Mouse (Mus musculus) embryonic facial prominence, embryonic 13.5 days (tissue): ENCODE results near the gene Pcp4. TPM values are rescaled to one million over a fixed set of nuclear protein-coding genes. Genes with fewer than 3 reads are reported as not detected.
A peak's percentile ranks its signal among the peaks of the same experiment; 100 is the strongest.

Source experiments
- ATAC-seq: fragments of 200-750 bp; cut with Nextera tagmentation; 2 replicates; pipeline ENCODE4 v1.8.0; 2017; ENCODE audit warnings: low read depth; ENCODE audit not compliant: insufficient number of reproducible peaks, insufficient read depth, low FRiP score, low TSS enrichment
- H3K27ac ChIP-seq: fragments of 300-500 bp; sonication (generic); 2 replicates; pipeline ENCODE4 v1.5.1; 2015; ENCODE audit warnings: moderate library complexity, mild to moderate bottlenecking, inconsistent platforms
- H3K27me3 ChIP-seq: fragments of 300-500 bp; sonication (generic); 2 replicates; pipeline ENCODE4 v1.6.1; 2015; ENCODE audit warnings: mild to moderate bottlenecking, inconsistent platforms
- H3K36me3 ChIP-seq: fragments of 300-500 bp; sonication (generic); 2 replicates; pipeline ENCODE4 v1.6.1; 2015; ENCODE audit warnings: mild to moderate bottlenecking, inconsistent platforms
- H3K4me1 ChIP-seq: fragments of 300-500 bp; sonication (generic); 2 replicates; pipeline ENCODE4 v1.6.1; 2015; ENCODE audit warnings: inconsistent platforms
- H3K4me2 ChIP-seq: fragments of 300-500 bp; sonication (generic); 2 replicates; pipeline ENCODE4 v1.6.1; 2015; ENCODE audit warnings: moderate library complexity, mild to moderate bottlenecking, inconsistent platforms
- H3K4me3 ChIP-seq: fragments of 300-500 bp; sonication (generic); 2 replicates; pipeline ENCODE4 v1.5.1; 2015; ENCODE audit warnings: mild to moderate bottlenecking, inconsistent platforms
- H3K9ac ChIP-seq: fragments of 300-500 bp; sonication (generic); 2 replicates; pipeline ENCODE4 v1.6.1; 2015; ENCODE audit warnings: mild to moderate bottlenecking, inconsistent platforms
- H3K9me3 ChIP-seq: fragments of 300-500 bp; sonication (generic); 2 replicates; pipeline ENCODE4 v1.6.1; 2016; ENCODE audit warnings: inconsistent platforms
- WGBS: fragments of 180-500 bp; shearing (Covaris S2); methylation state at CpG from one replicate; pipeline ENCODE4 v1.1.7; 2015; ENCODE audit warnings: mixed read lengths; 5-methylcytosine and 5-hydroxymethylcytosine counted together
- polyA plus RNA-seq: library from polyadenylated mRNA; unstranded; fragments of >200 nt; fragmentation: Nextera tagmentation; extraction: Ambion mirVana; gene quantifications from 2 replicates; pipeline ENCODE4 v1.2.1, GENCODE M21; 2015

The Pcp4 gene
- polyA plus RNA-seq, 1 experiment from 2014 or later, result 7.2 TPM

DNA sequence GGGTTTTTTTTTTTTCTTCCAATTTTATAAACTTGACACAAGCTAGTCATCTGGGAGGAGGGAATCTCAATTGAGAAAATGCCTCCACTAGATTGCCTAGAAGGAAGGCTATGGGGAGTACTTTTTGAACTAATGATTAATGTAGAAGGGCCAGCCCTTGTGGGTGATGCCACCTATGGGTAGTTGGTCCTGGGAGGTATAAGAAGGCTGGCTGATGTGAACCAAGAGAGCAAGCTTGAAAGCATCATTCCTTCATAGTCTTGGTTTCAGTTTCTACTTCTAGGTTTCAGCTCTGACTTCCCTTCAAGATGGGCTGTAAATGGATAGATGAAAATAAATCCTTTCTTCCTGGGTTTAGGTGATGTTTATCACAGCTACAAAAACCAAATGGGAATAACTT is 13.3 kb upstream of the Pcp4 start:
- H3K4me3 ChIP-seq, result no peak overlapping the region
- no peak for ATAC-seq
- 0 out of 2 replicates have a peak, but pooled peaks cover 3% of the 10 kb centered on the region for H3K4me1 ChIP-seq
- no peak overlapping the region for H3K4me2 ChIP-seq
- H3K9ac ChIP-seq, result no peak overlapping the region
- H3K36me3 ChIP-seq, result no peaks in the 10 kb centered on the region
- H3K27ac ChIP-seq, result no peak overlapping the region
- H3K9me3 ChIP-seq, result no peaks in the 10 kb centered on the region
- H3K27me3 ChIP-seq, result no peaks in the 10 kb centered on the region

DNA sequence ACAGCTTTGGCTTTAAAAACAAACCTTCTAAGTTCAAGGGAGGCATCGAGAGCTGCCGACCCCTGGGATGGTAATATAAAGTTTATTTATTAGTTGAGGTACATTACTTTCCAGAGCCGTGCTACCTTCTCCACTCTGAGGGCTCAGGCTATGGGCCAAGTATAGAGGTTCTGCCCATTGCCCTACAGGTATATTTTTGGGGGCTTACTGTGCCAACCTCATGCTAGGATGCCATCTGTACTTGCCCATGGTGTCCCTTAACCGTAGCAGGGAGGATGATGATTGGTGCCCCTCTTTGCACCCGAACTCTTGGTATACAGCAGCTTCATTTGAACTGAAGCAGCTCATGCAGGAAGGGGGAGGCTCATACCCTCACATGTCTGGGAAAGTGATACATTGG is 9.8 kb upstream of the Pcp4 start:
- Histone ChIP-seq H3K4me3 (no peak overlapping the region), H3K36me3 (no peaks in the 10 kb centered on the region), H3K9ac (no peak overlapping the region), H3K4me2 (no peak overlapping the region), H3K27ac (no peak overlapping the region), H3K9me3 (no peaks in the 10 kb centered on the region), H3K4me1 (0 out of 2 replicates have a peak, but pooled peaks cover under 1% of the 10 kb centered on the region), H3K27me3 (no peaks in the 10 kb centered on the region; the same call in 1 of the 2 replicates)
- 82% methylated on average over 5 of the region's 5 CpGs for WGBS
- ATAC-seq, result no peak

DNA sequence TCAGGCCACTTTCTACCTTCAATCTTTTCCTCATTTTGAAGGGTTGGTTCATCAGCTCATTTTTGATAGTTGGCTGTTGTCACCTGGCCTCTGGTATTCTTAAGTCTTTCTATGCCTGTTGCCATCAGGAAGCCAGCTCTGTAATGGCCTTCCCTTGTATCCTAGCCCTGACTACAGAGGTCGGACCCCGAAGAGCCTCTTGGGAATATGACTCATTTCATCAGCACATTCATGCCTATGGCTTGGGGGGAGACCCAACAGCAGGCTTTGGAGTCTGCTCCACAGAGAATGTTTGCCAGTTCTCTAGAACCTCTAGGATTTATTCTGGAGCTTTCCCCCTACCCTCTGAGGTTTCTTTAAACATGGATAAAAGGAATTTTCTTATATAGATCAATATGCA is 8.1 kb upstream of the Pcp4 start:
- no peak overlapping the region for H3K27ac ChIP-seq
- no peak for ATAC-seq

DNA sequence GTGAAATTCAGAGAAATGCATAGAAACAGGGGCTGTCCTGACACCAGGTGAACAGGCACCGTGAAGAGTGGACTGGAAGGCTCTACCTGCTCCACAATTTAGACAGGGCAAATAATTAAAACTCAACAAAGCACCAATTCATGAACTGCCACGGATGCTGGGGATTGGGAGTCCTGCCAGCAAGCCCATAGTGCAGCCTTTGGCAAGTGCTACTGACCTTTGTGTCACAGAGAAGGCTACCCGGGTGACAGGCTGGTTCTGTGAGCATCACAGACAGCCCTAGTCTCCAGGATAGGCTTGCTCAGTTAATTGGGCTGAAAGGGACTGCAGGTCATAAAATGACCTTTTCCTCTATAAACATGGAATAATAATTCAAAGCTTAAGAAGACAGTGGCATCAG is 6.6 kb upstream of the Pcp4 start:
- Histone ChIP-seq H3K4me2 (no peak overlapping the region), H3K9ac (no peak overlapping the region), H3K4me1 (no peaks in the 10 kb centered on the region), H3K27ac (no peak overlapping the region), H3K36me3 (no peaks in the 10 kb centered on the region), H3K9me3 (no peaks in the 10 kb centered on the region), H3K4me3 (no peak overlapping the region), H3K27me3 (peaks cover 8% of the 10 kb centered on the region; the same call in 1 of the 2 replicates)
- ATAC-seq, result no peak
- WGBS, result 48% methylated on average over 3 of the region's 3 CpGs

More for the DNA sequence above, 8.1 kb upstream of the Pcp4 start:
- Histone ChIP-seq H3K4me1 (no peaks in the 10 kb centered on the region), H3K4me3 (no peak overlapping the region), H3K36me3 (no peaks in the 10 kb centered on the region), H3K27me3 (no peaks in the 10 kb centered on the region; the same call in 1 of the 2 replicates), H3K9ac (no peak overlapping the region), H3K9me3 (no peaks in the 10 kb centered on the region), H3K4me2 (no peak overlapping the region)
- 83% methylated on average over 2 of the region's 2 CpGs for WGBS

DNA sequence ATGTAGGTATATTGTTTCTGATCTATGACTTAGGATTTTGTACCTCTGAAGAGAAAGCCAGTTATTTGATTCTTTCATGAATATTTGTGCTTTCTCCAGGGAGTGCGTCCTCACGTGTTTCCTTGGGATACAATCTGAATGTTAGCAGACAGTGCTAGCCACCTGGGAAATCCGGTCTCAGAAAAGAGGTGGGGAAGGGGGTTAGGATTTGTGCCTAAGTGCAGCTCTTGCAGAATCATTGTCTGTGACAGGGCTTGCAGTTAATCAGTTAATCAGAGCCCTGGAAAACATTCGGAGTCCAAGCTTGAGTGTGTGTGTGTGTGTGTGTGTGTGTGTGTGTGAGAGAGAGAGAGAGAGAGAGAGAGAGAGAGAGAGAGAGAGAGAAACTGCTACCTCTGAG is 605 bp downstream of the Pcp4 start:
- no peak overlapping the region for H3K27ac ChIP-seq

DNA sequence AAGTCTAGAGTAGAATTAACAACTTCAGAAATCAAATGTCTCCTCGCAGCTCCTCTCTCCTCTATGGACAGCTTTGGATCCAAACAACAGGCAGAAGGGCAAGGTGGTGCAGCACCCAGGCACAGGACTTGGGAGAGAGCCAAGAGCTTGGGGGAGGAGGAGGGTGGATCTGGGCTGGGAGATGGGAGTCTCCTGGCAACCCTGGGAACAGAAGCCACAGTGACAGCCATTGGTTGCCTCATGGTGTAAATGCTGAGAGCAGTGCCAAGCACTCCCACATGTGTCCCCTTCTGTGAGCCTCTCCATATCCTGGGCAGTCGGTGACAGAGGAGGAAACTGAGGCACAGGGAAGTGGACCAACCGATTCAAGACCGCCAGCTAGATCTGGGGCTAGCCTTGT is 1.3 kb downstream of the Pcp4 start:
- Histone ChIP-seq H3K4me2 (no peak overlapping the region), H3K36me3 (no peaks in the 10 kb centered on the region), H3K27ac (no peak overlapping the region), H3K4me1 (peaks cover 4% of the 10 kb centered on the region; the same call in 1 of the 2 replicates), H3K9me3 (no peaks in the 10 kb centered on the region), H3K4me3 (no peak overlapping the region), H3K9ac (no peak overlapping the region), H3K27me3 (peaks cover 14% of the 10 kb centered on the region)
- 77% methylated on average over 4 of the region's 4 CpGs for WGBS
- ATAC-seq, result no peak; the same call in 1 of the 2 replicates

More for the DNA sequence above, 605 bp downstream of the Pcp4 start:
- ATAC-seq, result no peak
- no peak overlapping the region for H3K9ac ChIP-seq
- H3K36me3 ChIP-seq, result no peaks in the 10 kb centered on the region
- no peaks in the 10 kb centered on the region for H3K9me3 ChIP-seq
- peaks cover 14% of the 10 kb centered on the region for H3K27me3 ChIP-seq
- H3K4me1 ChIP-seq, result peaks cover 4% of the 10 kb centered on the region; the same call in 1 of the 2 replicates
- WGBS, result 61% methylated on average over 4 of the region's 4 CpGs
- H3K4me3 ChIP-seq, result no peak overlapping the region
- 0 out of 2 replicates have a peak overlapping the region, but pooled peaks have one; percentile 9 for H3K4me2 ChIP-seq

DNA sequence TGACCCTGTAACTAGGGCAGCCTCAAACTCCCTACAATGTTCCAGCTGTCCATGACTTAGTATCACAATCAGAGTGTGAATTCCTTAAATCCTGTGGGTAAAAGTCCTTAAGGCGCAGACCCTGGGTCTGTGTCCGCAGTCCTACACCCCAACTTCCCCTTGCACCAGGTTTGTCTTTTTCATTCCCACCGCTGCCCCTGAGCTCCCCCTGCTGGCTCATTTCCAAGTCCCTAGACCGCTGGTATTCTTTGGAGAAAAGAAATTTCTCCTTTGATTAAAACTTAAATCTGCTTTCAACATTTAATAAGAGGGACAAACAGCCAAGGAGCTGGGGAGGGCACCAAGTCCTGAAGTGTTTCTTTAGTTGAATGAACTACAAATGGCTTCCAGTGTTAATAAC is 2.2 kb downstream of the Pcp4 start:
- Histone ChIP-seq H3K9me3 (no peaks in the 10 kb centered on the region), H3K9ac (no peak overlapping the region), H3K4me1 (peaks cover 4% of the 10 kb centered on the region; the same call in 1 of the 2 replicates), H3K4me2 (no peak overlapping the region), H3K27ac (no peak overlapping the region), H3K36me3 (no peaks in the 10 kb centered on the region), H3K27me3 (peaks cover 14% of the 10 kb centered on the region), H3K4me3 (no peak overlapping the region)
- 56% methylated on average over 4 of the region's 4 CpGs for WGBS
- ATAC-seq, result no peak

DNA sequence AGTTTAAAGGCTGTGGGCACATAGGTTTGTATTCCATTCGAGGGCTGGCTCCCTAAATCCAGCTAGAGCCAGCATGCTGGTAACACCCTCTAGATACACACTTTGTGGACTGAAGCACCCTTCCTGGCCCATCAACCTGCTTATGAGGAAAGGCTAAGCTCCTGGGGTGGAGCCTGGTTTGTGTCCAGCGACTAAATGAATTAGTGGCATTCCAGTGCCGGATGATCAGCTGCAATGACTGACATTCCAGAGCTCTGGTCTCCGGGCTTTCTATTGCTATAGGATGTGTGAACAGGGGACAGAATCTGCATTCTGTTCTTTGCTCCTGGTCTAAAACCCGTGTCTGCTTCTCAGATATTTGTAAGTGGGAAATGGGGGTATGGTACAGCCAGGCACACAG is 5.0 kb downstream of the Pcp4 start:
- Histone ChIP-seq H3K4me2 (no peak overlapping the region; the same call in 1 of the 2 replicates), H3K4me1 (peaks cover 4% of the 10 kb centered on the region; the same call in 1 of the 2 replicates), H3K36me3 (no peaks in the 10 kb centered on the region), H3K27me3 (peaks cover 3% of the 10 kb centered on the region; the same call in 1 of the 2 replicates), H3K9ac (no peak overlapping the region), H3K9me3 (no peaks in the 10 kb centered on the region), H3K27ac (no peak overlapping the region), H3K4me3 (no peak overlapping the region)
- ATAC-seq, result no peak
- 25% methylated on average over 5 of the region's 5 CpGs for WGBS

DNA sequence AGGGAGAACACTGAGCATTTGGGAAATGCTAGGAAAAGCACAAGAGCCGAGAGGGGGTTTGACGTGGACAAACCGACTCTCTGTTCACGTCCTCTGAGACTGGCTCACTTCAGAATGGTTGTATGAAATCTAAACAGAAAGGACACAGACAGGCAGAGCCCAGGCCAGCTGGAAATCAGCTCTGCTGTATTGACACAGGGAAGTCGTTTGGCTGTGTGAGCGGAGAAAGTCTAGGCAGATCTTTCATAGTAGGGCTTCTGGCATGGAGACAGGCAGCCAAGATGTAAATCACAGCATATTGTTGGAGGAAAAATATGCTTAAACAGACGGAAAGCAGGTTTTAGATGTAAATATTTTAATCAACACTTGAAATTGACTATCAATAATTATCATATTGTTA is 5.4 kb downstream of the Pcp4 start:
- no peak for ATAC-seq
- Histone ChIP-seq H3K9me3 (no peaks in the 10 kb centered on the region), H3K4me3 (no peak overlapping the region), H3K27ac (no peak overlapping the region), H3K4me1 (peaks cover 4% of the 10 kb centered on the region; the same call in 1 of the 2 replicates), H3K36me3 (no peaks in the 10 kb centered on the region), H3K27me3 (peaks cover 3% of the 10 kb centered on the region; the same call in 1 of the 2 replicates), H3K4me2 (no peak overlapping the region; the same call in 1 of the 2 replicates), H3K9ac (no peak overlapping the region)
- 43% methylated on average over 7 of the region's 7 CpGs for WGBS

DNA sequence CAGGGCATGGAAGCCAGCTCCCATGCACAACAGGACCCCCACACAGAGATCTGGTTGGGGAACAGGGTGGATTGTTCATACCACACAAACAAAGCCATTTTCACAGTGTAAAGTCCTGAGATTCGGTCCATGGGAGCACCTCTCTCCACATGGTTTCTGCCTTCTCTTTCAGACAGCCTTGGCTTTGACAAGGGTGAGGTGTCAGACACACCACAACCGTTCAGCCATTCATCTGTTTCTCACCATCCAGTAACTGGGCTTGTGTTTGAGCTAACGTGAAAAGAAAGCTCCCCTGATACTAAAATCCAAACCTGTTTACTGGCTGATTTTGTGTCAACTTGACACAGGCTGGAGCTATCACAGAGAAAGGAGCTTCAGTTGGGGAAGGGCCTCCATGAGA is 6.8 kb downstream of the Pcp4 start:
- Histone ChIP-seq H3K27ac (no peak overlapping the region), H3K4me3 (no peak overlapping the region), H3K9ac (no peak overlapping the region), H3K4me2 (no peak overlapping the region), H3K27me3 (no peaks in the 10 kb centered on the region; the same call in 1 of the 2 replicates), H3K4me1 (peaks cover 4% of the 10 kb centered on the region; the same call in 1 of the 2 replicates), H3K36me3 (no peaks in the 10 kb centered on the region), H3K9me3 (no peaks in the 10 kb centered on the region)
- no peak for ATAC-seq
- WGBS, result 78% methylated on average over 3 of the region's 3 CpGs

DNA sequence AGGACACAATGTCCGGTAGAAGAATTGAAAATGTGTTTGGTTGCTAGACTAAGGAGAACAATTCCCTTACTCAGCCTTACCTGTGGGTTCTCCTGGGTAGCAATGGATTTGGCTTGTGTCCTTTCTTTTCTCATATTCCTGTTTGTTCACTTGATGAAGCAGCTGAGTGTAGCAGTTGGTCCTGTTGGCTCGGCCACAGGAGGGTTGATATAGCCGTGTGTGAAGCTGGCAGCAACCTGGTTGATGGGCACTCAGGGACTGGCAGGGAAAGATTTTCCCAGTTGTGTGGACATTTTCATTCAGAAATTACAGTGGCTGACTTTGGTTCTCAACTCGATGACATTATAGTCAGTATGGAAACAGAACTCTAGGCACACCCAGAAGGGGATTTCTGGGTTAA is 14.4 kb downstream of the Pcp4 start:
- Histone ChIP-seq H3K9ac (no peak overlapping the region), H3K27ac (no peak overlapping the region), H3K9me3 (no peaks in the 10 kb centered on the region), H3K4me2 (no peak overlapping the region), H3K36me3 (no peaks in the 10 kb centered on the region), H3K4me1 (no peaks in the 10 kb centered on the region), H3K4me3 (no peak overlapping the region), H3K27me3 (no peaks in the 10 kb centered on the region)
- WGBS, result 91% methylated on average over 4 of the region's 4 CpGs
- ATAC-seq, result no peak

DNA sequence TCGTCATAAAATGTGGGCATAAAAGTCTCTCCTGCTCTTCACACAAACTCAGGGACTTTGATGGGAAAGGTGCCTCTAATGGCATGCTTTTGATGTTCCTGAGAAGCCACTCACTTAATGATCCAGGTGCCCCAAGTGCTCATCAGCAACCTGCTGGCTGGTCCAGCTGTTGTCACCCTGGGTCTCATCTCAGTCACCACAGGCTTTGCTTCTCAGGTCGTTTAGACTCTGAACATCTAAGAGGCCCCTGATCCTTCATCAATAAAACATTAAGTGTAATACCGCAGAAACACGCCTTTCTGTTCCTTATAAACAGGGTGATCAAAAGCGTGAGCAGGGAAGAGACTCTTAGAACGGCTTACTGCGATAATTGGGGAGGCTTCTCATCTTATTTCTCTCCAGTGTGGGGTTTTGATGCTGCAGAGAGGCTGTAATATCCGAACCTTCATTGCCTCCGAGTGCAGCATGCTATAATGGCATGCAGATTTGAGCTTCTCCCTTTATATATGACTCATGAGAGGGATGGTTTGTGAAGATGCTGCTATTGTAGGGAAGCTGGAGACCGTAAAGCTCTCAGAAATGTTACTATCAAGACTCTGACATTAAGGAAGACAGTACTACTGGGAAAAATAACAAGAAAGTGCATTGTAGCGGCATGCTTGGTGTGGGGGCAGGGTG is 19.7 kb downstream of the Pcp4 start:
- Histone ChIP-seq H3K9ac (no peak overlapping the region), H3K27me3 (no peaks in the 10 kb centered on the region), H3K4me1 (no peaks in the 10 kb centered on the region), H3K27ac (no peak overlapping the region), H3K4me2 (no peak overlapping the region), H3K9me3 (no peaks in the 10 kb centered on the region), H3K36me3 (no peaks in the 10 kb centered on the region), H3K4me3 (no peak overlapping the region)
- 71% methylated on average over 11 of the region's 11 CpGs for WGBS
- ATAC-seq, result no peak
